Mouse (Mus musculus): ENCODE data around the gene Nemf. TPM values are rescaled to one million over a fixed set of nuclear protein-coding genes. Genes with fewer than 3 reads are reported as not detected.
"Not testable (repeated sequence)": the region's sequence is repeated elsewhere in the genome, so short reads cannot be mapped to it uniquely, and the experiment has no call there.

The Nemf gene
- total RNA-seq, 4 experiments from 2014 or later: 41.6 to 80.5 (median 55.2) TPM

DNA sequence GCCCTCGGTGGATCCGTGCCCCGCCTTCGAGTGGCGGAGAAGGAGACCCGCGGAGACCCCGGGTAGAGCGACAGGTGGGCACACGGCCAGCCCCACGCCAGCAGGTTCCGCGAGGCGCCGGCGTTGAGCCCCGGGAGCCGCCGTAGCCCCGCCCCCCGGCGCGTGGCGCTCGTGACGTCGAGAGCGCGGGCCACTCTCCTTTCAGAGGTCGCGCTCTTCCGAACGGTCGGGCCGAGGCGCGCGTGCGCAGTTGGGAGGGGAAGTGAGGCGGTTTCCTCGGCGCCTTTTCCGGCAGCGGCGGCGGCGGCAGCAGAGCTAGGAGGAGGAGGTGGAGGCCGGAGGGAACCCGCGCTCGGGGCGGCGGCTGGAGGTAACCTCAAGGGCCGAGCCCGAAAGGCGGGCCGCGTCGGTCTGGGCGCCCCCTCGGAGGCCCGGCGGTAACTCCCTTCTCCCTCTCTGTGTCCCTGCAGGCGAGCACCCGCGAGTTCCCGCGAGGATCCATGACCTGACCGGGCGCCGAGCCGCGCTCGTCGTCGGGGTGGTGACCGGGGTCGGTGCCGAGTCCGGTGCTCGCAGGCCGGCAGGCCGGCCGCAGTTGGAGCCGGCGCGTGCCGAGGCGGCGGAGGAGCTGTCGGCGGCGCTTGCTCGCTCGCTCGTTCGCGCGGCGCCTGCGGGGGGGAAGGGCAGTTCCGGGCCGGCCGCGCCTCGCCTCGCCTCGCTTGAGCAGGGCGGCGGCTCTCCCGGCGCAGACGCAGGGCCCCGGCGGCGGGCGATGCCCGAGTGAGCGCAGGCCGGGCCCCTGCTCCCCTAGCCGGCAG is 15.1 kb upstream of the Nemf start, which contains the start of the genes Arf6 and Gm9887:
Arf6 (plus strand) TSS at position 297 of the 818 bp plus-strand sequence.
Gm9887 (minus strand) TSS at position 605 of the 818 bp plus-strand sequence.
- DNase-seq: peak; percentile 97

DNA sequence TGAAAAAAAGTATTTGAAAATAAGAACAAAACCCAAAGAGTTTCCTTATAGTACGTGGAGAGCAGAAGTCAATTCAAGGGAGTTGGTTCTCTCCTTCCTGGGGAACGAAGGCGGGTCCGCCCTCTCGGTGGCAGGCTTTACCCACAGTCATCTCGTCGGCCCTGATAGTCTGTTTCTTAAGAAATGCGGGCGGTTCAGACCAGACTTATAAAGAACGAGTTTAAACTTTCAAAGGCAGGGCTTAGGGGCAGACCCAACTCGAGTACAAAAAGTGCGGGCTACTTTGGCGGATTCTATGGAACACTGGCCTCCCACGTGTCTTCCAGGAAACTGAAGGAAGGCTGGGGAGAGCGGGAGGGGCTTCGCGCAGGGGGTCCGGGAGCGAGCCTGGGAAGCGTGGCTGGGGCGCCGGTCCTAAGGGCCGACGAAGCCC is 14.5 kb upstream of the Nemf start:
- DNase-seq: no peak

DNA sequence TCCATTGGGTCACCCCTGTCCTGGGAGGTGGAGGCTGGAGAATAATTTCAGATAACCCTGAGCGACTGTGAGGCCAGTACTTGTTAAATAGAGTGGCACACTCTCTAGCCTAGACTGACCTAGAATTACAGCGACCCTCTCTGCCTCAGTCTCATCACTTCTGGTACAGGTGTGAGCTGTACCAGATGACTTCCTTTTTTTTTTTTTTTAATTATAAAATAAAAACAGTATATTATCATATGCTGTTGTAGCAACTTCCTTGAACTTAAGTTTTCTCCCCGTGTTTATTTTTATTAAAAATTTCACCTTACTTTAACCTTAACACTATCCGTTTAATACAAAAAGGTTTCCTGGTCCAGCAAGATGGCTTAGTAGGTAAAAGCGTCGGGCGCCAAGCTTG is 14.0 kb upstream of the Nemf start:
- no peak for DNase-seq

DNA sequence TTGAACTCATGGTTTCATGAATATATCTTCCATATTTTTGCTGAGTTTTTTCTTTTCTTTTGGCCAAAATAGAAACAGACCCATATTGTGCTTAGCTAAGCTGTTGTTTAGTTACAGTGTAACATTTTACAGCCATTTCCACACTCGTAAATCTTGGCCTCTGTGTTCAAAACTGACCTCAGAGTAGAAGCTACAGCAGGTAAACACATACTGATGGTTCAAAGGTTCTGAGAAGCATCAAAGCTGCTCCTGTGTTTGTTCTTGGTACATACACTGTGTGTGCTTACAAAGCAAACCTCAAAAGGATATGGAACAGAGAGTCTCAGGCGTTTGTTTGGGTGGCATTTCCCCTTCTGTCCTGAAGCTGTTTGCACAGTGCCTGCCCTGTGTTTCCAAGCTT is 10.6 kb upstream of the Nemf start:
- no peak for DNase-seq

DNA sequence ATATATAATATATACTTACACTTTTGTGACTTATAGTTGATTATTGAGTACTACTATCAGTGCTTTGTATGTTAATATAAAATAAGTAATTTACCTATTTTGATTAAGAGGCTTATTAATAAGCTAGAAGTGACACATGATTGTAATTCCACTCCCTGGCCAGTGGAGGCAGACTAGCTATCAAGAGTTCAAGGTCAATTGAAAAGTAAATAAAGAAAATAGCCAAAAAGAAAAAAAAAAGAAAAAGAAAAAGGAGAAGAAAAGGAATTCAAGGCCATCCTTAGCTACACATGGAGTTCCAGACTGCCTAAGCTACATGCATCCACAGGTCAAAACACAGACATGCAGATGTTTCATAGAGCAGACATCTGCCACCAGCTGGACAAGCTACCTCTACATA is 9.5 kb upstream of the Nemf start:
- DNase-seq: no peak

DNA sequence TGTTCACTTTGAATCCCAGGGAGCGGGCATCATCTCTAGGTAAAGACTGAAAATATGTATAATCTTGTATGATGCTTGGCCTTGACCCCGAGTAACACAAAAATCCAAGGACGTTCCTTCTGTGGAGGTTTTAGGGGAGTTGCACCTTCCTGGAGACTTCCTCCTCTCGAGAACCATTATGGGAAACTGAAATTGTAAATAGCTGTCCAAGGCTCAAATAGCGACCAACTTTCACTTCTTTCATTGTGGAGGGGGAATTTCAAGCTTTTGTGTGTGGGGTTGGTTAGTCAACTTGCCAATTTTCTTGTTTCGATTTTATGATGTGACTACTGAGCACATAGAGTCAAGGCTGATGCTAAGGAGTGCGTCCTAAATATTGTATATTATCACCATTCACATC is 8.8 kb upstream of the Nemf start:
- DNase-seq: no peak

DNA sequence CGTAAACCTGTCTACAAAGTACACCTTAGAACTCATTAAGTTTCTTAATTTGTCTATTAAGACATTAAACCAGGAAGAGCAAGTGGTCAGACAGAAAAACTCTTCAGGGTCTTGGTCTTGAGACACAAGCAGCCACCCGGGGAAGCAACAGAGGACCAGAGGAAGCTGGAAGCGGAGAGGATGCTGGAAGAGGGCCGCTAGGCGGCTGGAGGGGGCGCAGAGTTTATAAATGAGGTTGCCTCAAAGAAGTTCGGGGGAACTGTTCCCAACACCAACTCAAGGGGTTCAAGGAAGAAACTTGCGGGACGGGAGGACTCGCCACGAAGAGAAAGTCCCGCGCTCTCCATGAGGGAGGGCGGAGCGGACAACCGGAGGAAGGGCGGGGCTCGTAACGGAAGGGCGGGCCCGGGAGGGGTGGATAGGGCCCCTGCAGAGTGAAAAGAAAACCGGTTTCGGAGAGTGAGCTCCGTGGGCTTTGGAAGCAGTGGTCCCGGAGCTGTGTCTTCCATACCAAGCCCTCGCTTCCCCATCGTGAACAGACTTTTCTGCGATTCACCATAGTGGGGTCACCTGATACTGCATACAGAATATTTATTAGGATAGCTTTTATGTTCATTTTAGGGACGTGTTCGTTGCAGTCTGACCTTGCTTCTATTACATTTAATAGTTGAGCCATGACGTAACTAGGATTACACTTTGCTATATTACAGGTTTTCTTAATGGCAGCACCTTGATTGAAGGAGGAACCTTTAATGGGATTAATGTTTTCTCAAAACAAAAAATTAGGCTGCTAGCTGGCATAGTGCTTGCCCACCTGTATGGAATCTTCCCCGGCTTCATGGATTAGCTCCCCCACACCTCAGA is 7.2 kb upstream of the Nemf start:
- peak; percentile 76 for DNase-seq

DNA sequence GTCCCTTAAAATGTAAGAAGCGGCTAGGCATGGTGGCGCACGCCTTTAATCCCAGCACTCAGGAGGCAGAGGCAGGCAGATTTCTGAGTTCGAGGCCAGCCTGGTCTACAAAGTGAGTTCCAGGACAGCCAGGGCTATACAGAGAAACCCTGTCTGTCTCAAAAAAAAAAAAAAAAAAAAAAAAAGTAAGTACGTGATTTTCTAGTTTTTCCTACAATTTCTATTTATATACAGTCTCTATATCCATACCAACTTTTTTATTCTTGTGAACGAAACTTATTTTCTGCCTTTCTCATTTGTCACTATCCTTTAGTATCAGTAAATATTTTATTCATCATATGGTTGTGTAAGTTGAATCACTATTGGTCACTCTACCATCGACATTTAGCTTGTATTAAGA is 6.1 kb upstream of the Nemf start:
- DNase-seq: not testable (repeated sequence)

DNA sequence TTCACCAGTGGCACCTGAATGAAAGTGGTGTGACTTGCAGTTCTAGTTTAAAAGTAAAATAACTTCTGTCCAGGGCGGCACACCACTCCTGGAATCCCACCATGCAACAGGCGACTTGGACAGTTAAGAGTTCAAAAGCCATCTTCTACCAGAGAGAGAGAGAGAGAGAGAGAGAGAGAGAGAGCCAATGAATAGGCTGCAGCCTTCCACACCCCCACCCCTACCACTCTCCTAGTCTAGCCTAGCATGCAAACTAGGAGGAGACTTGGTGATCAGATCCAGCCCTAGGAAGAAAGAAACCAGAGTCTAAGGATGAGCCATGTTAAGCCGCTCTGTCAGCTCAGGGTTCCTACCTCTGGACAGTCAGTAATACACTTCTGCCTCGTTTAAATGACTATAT is 5.4 kb upstream of the Nemf start:
- no peak for DNase-seq

DNA sequence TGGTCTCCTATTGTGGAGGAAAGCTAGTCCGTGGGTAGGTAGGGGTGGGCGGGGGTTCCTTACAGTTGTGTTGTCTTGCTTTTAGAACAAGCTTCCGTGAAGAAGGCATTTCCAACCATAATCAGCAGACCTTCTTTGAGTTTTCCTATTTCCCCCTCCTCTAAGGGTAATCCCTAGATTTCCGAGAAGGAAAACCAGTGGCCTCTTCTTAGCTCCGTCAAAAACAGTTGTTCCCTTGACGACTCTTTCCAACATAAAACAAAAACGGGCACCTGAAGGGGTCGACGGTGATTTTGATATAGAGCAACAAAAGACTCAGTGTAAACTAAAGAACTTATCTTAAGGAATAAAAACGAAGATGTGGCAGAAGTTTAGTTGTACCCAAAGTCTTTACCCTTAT is 5.0 kb upstream of the Nemf start:
- no peak for DNase-seq

DNA sequence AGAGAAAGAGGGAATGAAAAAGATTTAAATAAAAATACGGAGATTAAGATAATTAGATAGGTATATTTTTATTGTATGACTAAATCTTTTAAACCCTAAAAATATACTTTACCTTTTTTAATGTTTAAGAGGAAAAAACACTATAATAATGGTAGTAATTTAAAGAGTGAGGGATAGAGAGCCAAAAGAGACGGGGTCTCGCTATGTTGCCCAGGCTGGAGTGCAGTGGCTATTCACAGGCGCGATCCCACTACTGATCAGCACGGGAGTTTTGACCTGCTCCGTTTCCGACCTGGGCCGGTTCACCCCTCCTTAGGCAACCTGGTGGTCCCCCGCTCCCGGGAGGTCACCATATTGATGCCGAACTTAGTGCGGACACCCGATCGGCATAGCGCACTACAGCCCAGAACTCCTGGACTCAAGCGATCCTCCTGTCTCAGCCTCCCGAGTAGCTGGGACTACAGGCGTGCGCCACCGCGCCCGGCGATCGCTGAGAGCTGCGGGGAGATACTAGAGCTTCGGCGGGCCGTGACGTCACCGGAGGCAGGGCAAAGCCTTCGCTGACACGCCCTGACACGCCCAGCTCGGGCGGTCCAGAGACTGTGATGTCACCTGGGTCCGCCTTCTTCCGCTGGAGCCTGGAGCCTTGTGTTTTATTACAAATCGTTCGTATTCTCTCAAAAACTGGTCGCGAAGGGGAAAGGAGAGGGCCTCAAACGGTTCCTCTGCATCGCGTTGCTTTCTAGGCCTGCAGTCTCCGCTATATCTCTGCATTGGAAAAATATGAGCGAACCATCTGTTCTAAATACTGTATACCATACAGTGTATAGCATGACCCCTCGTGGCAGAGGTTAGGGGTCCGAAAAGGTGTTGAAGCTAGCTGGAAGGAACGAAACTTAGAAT is 4.3 kb upstream of the Nemf start:
- DNase-seq: peak; percentile 98

DNA sequence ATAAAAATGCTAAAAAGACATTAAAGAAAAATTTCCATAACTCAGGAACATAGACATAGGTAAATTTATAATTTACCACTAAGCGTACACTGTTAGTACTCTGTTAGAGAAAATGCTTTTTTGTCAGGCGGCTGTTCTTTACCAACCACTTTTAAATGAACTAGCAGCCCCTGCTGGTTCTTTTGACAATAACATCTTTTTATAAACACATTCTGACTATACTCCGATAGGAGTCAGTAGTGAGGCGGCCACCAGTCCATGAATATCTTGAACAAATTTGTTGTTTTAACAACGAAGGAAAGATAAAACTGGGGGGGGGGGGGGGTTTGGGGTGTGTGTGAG is 3.7 kb upstream of the Nemf start:
- peak; percentile 40 for DNase-seq

DNA sequence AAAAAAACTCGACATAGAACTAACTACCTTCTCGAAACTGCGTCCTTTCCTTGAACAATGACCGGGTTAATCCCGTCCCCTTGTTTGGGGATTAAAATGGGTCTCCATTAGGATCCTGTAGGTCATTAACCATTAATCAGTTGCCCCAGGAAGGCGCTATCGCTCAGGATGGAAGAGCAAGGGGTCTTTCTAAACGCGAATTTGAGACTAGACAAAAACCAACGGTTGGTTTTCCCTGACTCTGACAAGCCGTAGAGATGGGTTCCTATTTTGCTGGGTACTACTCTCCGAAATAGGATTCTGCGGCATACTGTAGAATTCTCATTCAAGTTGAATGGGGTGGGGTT is 308 bp upstream of the Nemf start:
- no peak for DNase-seq

DNA sequence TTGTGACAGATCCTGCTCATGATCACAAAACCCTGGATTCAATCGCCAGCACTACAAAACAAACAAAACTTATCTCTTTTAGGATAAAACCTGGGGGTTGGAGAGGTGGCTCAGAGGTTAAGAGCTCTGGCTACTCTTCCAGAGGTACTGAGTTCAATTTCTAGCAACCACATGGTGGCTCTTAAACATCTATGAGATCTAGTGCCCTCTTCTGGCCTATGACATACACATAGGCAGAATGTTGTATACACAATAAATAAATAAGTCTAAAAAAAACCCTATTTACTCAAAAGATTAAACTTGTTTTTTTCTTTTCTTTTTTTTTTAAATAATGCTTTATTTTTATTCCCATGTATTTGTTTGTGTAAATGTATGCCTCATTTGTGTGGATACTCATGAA is 5.3 kb downstream of the Nemf start:
- no peak for DNase-seq

DNA sequence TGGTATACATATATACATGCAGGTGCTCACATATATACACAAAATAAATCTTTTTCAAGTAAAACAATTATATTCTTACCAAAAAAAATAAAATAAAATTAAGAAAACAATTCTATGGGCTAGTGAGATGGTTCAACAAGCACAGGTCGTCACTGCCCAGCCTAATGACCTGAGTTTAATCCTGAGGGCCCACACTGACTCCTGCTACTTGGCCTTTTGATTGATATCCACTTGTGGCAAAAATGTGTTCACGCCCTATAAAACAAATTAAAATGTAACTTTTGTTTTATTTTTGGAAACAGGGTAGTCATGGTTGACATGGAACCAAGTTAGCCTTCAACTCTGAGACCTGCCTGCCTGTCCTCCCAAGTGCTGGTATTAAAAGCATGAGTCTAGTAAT is 7.0 kb downstream of the Nemf start:
- no peak for DNase-seq

DNA sequence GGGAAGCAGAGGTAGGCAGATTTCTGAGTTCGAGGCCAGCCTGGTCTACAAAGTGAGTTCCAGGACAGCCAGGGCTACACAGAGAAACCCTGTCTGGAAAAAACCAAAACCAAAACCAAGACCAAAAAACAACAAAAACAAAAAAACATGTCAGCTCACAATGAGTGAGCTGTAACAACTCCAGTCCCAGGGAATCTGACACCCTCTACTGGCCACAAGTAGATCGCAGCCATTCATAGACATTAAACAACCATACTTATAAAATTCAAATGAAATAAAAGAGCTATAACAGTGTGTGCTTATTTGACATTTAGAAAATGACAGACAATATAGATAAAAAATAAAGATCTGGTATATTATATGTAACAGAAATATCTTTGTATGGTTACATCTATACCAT is 23.4 kb downstream of the Nemf start:
- DNase-seq: no peak

DNA sequence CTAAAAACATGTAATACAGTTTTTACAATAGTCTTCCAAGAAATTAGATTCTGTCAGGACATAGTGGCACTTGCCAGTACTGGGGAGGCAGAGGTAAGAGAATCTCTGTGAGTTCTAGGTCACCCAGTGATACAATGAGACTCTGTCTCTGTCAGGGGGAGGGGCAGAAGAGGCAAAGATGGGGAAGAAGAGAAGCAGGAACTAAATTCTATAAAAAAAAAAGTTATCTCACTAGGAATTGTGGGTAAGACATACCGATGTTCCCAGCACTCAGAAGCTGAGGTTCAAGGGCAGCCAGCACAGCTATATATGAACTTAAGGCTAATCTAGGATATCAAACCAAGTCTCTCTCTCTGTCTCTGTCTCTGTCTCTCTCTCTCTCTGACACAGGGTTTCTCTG is 24.8 kb downstream of the Nemf start:
- DNase-seq: no peak

DNA sequence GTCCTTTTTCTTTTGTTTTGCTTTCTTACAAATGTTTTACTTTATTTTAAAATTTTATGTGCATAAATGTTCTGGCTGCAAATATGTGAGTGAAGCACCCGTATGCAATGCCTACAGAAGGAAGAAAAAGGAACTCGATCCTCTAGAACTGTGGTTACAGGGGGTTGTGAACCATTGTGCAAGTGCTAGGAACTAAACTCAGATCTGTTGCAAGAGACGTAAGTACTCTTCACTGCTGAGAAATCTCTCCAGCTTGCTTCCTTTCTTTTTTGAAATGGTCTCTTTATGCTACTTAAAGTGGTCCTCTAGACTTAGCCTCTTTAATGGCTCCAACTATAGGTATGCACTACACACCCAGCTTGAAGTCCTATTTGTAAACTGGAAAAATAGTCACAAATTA is 25.8 kb downstream of the Nemf start:
- no peak for DNase-seq

DNA sequence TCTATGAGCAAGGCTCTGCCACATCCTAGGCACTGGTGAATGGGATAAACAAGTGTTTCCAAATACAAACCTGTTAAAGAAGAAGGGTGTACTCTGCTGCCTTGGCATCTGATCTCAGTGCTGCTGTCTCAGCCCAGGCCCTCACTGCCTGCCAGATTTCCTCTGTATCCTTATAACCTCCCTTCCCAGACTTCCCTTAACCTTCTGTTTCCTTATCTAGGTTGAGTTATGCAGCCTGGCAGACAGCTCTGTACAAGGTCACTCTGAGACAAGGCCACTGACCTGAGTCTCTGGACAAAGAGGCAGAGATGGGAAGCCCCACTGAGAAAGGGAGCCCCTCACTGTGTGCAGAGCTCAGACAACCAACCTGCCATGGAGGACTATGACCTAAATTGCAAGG is 38.5 kb downstream of the Nemf start:
- no peak for DNase-seq

DNA sequence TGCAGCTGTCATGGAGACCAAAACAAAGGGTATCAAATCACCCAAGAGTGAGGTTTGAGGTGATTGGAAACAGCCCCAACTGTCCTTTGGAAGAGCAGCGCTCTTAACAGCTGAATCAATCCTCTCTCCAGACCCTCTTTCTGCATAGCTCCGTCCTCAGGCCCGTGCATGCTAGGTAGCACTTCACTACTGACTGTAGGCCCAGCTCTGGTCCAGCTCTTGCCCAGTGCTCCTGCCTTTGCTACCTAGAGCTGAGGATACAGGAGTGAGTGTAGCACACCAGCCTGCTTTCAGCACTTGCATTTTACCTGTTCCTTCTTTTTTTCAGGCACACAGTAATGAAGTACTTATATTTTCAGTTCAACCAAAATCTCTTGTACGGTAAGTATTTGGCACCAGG is 47.3 kb downstream of the Nemf start:
- DNase-seq: no peak

DNA sequence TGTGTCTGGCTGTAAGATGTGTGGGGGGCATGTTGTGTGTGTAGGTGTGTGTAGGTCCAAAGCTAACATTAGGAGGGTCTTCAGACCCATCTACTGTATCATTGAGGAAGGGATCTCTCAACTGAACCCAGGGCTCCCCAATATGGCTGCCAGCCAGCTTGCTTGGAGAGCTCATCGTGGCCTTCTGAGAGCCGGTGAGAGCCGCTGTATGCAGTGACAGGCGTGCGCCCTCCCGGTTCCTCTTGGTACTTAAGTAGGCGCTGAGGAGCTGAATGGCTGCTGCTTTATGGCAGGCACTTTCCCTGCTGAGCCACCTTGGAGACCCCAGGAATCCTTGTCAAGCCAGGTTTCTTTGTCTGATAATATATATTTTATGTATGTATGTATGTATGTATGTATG is 50.6 kb downstream of the Nemf start:
- DNase-seq: no peak

DNA sequence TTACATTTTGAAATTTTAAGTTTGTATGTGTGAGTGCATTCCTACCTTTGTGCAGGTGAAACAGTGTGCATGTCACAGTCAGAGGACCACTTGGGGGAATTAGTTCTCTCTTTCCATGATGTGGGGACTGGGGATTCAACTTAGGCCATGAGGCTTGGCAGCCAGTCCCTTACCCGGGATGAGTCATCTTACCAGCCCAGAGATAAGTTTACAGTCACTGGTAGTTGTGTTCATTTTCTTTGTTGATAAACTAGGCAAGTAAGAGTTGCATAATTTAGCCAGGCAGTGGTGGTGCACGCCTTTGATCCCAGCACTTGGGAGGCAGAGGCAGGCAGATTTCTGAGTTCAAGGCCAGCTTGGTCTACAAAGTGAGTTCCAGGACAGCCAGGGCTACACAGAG is 52.9 kb downstream of the Nemf start:
- no peak for DNase-seq

DNA sequence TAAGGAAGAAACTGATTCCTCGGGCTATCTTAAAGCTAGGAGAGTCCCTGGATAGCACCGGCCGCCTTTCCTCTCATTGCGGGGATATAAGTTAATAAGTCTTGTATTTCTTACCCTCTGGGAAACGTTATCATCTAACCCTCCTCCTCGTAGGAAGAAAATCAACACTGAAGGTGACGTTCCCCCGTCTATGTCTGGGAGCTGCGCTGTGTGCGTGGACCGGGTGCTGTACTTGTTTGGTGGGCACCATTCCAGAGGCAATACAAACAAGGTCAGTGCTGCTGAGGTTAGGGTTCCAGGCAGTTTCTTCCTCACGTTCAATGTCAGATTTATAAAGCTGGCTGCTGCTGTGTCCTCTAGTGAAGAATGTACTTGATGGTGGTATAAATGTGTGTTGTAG is 54.8 kb downstream of the Nemf start:
- no peak for DNase-seq
